Mouse (Mus musculus) intestine, embryonic 15.5 days (tissue): Measurements from ENCODE around the gene Ttc27. TPM values are rescaled to one million over a fixed set of nuclear protein-coding genes. Genes with fewer than 3 reads are reported as not detected.

ENCODE experiments used
- ATAC-seq: fragments of 200-750 bp; cut with Nextera tagmentation; 2 replicates; pipeline ENCODE4 v1.8.0; 2017; ENCODE audit warnings: moderate TSS enrichment, moderate library complexity
- H3K27ac ChIP-seq: fragments of 300-500 bp; sonication (generic); 2 replicates; pipeline ENCODE4 v1.5.1; 2015; ENCODE audit warnings: mild to moderate bottlenecking, inconsistent platforms
- H3K27me3 ChIP-seq: fragments of 300-500 bp; sonication (generic); replicated peaks from 2 replicates; pipeline ENCODE4 v1.6.1; 2015; ENCODE audit warnings: inconsistent platforms
- H3K36me3 ChIP-seq: fragments of 300-500 bp; sonication (generic); 2 replicates; pipeline ENCODE4 v1.6.1; 2015; ENCODE audit warnings: inconsistent platforms
- H3K4me1 ChIP-seq: fragments of 300-500 bp; sonication (generic); replicated peaks from 2 replicates; pipeline ENCODE4 v1.6.1; 2015; ENCODE audit warnings: inconsistent platforms
- H3K4me2 ChIP-seq: fragments of 300-500 bp; sonication (generic); replicated peaks from 2 replicates; pipeline ENCODE4 v1.6.1; 2015; ENCODE audit warnings: mild to moderate bottlenecking, inconsistent platforms
- H3K4me3 ChIP-seq: fragments of 300-500 bp; sonication (generic); replicated peaks from 2 replicates; pipeline ENCODE4 v1.5.1; 2015; ENCODE audit warnings: inconsistent platforms
- H3K9ac ChIP-seq: fragments of 300-500 bp; sonication (generic); 2 replicates; pipeline ENCODE4 v1.6.1; 2015; ENCODE audit warnings: inconsistent platforms
- H3K9me3 ChIP-seq: fragments of 300-500 bp; sonication (generic); 2 replicates; pipeline ENCODE4 v1.6.1; 2016; ENCODE audit warnings: inconsistent platforms
- WGBS: fragments of 180-500 bp; shearing (Covaris S2); methylation state at CpG from one replicate; pipeline ENCODE4 v1.1.7; 2015; 5-methylcytosine and 5-hydroxymethylcytosine counted together
- polyA plus RNA-seq: library from polyadenylated mRNA; unstranded; fragments of >200 nt; fragmentation: Nextera tagmentation; extraction: Ambion mirVana; gene quantifications from 2 replicates; pipeline ENCODE4 v1.2.1, GENCODE M21; 2015

Gene Ttc27
- polyA plus RNA-seq, 1 experiment from 2014 or later = 22.8 TPM

DNA sequence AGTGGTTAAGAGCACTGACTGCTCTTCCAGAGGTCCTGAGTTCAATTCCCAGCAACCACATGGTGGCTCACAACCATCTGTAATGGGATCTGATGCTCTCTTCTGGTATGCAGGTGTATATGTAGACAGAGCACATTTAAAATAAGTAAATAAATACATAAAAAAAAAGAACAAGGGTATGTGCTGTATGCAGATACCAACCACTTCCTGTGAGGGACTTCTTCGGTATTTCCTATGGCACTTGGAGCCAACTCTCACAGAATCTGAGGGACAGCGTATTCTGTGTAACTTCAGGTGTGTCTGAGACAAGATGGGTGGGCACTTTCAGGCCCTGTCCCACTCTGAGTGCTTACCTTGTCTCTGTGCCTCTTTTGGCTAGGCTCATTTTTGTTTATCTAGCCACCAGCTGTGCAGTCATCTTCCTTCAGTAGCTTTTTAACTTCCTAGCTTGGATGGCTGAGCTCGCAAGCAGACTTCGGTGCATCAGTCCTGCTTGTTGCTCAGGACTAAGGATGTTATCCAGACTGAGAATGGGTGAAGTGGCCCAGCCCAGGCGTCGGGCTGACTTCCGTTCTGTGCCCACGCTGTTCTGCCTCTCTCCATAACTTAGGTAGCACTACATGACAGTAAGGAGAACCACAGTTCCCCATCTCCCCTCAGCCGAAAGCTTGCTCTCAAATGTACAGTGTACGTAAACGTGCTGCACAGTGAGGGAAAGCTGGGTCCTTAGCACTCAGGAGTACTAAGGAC is 37.0 kb downstream of the Ttc27 start:
- WGBS = 88% methylated on average over 11 of the region's 11 CpGs
- Histone ChIP-seq H3K36me3 (no peaks in the 10 kb centered on the region), H3K9me3 (no peaks in the 10 kb centered on the region), H3K4me2 (no peak overlapping the region), H3K9ac (no peak overlapping the region), H3K4me1 (0 out of 2 replicates have a peak, but pooled peaks cover 3% of the 10 kb centered on the region), H3K27me3 (no peaks in the 10 kb centered on the region), H3K4me3 (no peak overlapping the region), H3K27ac (no peak overlapping the region)
- ATAC-seq = no peak

DNA sequence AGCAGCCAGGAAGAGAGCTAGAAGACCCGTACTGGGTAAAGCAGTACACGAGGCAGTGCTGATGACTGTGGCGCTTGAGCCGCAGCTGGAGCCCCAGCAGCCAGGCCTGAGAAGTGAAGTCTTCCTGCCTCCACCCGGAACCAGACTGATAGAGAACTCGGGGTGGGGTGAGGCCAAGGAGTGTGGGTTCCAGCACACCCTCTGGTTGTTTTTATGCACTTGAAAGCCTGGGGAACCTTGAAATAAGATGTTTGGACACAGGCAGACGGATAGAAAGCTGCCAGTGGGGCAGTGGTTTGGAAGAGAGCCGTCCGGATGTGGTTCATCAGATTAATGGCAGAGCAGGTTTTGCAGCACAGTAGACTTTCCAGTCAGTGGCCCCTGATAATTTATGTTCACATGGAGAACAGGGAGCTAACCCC is 51.9 kb downstream of the Ttc27 start:
- H3K27me3 ChIP-seq = no peaks in the 10 kb centered on the region
- H3K4me1 ChIP-seq = no peaks in the 10 kb centered on the region
- H3K9ac ChIP-seq = no peak overlapping the region

DNA sequence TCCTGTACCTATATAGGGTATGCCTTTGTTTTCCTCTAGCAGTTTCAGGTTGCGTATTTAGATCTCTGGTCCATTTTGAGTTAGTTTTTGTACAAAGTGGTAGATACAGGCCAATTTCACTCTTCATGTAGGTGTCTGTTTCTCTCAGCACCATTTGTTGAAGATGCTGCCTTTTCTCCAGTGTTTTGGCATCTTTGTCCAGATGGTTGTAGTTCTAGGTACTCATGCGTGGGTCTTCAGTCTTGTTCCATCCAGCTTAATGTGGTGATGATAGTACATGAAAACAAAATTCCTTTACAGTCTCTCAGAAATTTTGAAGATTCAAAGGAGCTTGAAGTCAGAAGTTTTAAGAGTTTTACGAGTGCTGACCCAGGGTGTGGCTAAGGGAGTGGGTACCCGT is 54.8 kb downstream of the Ttc27 start:
- H3K9me3 ChIP-seq = no peaks in the 10 kb centered on the region
- H3K9ac ChIP-seq = no peak overlapping the region
- H3K4me2 ChIP-seq = no peak overlapping the region
- no peak for ATAC-seq
- 89% methylated on average over 4 of the region's 4 CpGs for WGBS
- H3K27ac ChIP-seq = no peak overlapping the region
- 0 out of 2 replicates have a peak, but pooled peaks cover 3% of the 10 kb centered on the region for H3K36me3 ChIP-seq
- H3K4me1 ChIP-seq = no peaks in the 10 kb centered on the region
- H3K27me3 ChIP-seq = no peaks in the 10 kb centered on the region
- H3K4me3 ChIP-seq = no peak overlapping the region

More for the DNA sequence above, 51.9 kb downstream of the Ttc27 start:
- H3K4me3 ChIP-seq = no peak overlapping the region
- ATAC-seq = no peak
- H3K36me3 ChIP-seq = 0 out of 2 replicates have a peak, but pooled peaks cover 3% of the 10 kb centered on the region
- 62% methylated on average over 9 of the region's 9 CpGs for WGBS
- H3K4me2 ChIP-seq = no peak overlapping the region
- H3K9me3 ChIP-seq = no peaks in the 10 kb centered on the region
- H3K27ac ChIP-seq = no peak overlapping the region

DNA sequence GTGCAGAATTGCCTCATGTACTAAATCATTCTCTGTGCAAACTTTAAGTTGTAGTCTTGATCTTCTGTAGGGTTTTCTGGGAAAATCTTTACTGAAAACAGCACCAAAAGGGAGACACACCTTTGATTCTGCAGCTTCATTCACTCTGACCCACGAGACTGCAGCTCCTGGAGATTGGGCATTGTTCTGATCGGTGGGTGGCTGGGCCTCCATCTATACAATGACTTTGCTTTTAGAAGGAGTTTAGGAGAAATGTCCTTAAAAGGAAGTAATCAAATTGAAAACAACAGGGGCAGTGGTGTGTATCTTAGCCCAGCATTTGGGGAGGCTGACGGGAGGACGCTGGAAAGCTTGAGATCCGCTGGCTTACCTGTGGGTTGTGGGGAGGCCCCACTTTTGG is 56.0 kb downstream of the Ttc27 start:
- H3K27me3 ChIP-seq = no peaks in the 10 kb centered on the region
- H3K9me3 ChIP-seq = no peaks in the 10 kb centered on the region
- H3K4me1 ChIP-seq = no peaks in the 10 kb centered on the region
- 78% methylated on average over 5 of the region's 5 CpGs for WGBS
- H3K4me3 ChIP-seq = no peak overlapping the region
- no peak for ATAC-seq
- H3K27ac ChIP-seq = no peak overlapping the region
- H3K36me3 ChIP-seq = 0 out of 2 replicates have a peak, but pooled peaks cover 3% of the 10 kb centered on the region
- no peak overlapping the region for H3K4me2 ChIP-seq
- H3K9ac ChIP-seq = no peak overlapping the region

DNA sequence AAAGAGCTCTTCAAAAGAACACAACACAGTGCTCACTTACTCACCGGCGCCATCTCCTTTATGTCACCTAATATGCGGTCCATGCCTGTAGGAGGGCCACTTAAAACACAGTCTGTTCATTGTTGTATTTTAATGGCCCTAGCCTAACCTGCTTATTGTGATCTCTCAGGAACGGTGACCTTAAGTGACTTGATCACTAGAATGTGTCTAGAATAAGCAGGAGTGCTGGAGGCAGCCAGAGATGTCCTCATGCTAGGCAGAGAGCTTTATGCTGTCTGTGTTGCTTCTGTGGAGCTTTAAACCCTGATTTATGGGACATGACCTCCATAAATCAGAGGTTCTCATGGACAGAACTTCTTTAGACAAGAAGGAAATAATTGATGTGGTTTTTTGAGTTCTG is 62.6 kb downstream of the Ttc27 start:
- Histone ChIP-seq H3K4me1 (no peaks in the 10 kb centered on the region), H3K9ac (no peak overlapping the region), H3K4me2 (no peak overlapping the region), H3K36me3 (no peaks in the 10 kb centered on the region), H3K4me3 (no peak overlapping the region), H3K9me3 (no peaks in the 10 kb centered on the region), H3K27me3 (no peaks in the 10 kb centered on the region), H3K27ac (no peak overlapping the region)
- WGBS = 79% methylated on average over 4 of the region's 4 CpGs
- no peak for ATAC-seq

DNA sequence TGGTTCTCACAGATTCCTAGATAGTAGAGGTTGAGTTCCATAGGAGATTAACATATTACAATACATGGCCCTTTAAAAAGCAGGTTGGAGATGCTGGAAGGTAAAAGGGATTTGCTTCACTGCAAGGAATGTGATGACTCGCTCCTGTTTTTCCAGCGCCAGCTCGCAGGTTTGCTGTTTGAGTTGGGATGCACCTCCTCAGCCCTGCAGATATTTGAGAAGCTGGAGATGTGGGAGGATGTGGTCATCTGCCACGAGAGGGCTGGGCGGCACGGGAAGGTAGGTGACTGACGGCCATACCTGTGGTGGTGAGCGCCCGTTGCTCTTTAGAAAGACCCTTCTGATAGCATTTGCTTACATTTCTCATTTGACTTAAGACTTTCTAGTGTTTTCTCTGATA is 63.1 kb downstream of the Ttc27 start:
- H3K4me3 ChIP-seq = no peak overlapping the region
- H3K9me3 ChIP-seq = no peaks in the 10 kb centered on the region
- H3K4me2 ChIP-seq = no peak overlapping the region
- no peak overlapping the region for H3K27ac ChIP-seq
- no peaks in the 10 kb centered on the region for H3K36me3 ChIP-seq
- no peaks in the 10 kb centered on the region for H3K27me3 ChIP-seq
- ATAC-seq = no peak
- no peaks in the 10 kb centered on the region for H3K4me1 ChIP-seq
- no peak overlapping the region for H3K9ac ChIP-seq
- 73% methylated on average over 9 of the region's 9 CpGs for WGBS

DNA sequence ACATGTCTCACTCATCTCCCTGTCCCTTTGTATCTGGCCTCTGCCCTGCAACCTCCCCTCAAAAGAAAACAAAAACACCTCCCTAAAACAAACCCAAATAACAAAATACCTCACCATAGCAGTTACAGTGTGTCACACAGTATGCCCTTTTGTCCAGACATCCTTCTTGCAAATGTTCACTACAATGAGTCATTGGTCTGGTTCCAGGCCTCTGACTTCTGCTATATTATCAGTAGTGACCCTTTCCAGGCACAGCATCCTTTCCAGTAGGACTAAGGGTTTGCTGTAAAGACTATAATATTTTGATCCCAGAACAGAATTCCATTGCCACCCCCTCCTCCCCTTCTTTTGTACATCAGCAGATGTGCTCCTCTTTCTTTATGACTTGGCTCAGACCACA is 64.4 kb downstream of the Ttc27 start:
- no peaks in the 10 kb centered on the region for H3K9me3 ChIP-seq

DNA sequence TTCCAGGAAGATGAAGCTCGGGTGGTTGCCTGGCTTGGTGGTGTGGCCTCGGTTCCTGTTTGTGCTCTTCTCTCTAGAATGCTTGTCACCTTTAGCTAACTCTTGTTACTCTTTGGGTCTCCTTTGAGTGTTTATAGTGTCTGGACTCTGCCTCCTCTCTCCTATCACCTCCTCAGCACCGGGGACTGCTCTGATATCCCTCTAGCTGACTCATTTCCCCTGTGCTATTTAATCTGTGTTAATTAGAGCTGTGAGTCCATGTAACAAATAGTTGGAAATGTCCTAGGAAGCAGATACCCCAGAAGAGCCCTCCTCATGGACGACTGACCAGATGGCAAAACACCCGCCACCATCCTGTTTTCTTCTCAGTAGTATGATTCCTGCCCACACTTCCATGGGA is 68.1 kb downstream of the Ttc27 start:
- WGBS = 72% methylated on average over 5 of the region's 5 CpGs
- Histone ChIP-seq H3K4me2 (no peak overlapping the region), H3K9ac (no peak overlapping the region), H3K36me3 (no peaks in the 10 kb centered on the region), H3K4me3 (no peak overlapping the region), H3K27ac (no peak overlapping the region), H3K9me3 (no peaks in the 10 kb centered on the region), H3K4me1 (no peaks in the 10 kb centered on the region), H3K27me3 (no peaks in the 10 kb centered on the region)
- no peak for ATAC-seq

More for the DNA sequence above, 64.4 kb downstream of the Ttc27 start:
- Histone ChIP-seq H3K9ac (no peak overlapping the region), H3K4me1 (no peaks in the 10 kb centered on the region), H3K36me3 (no peaks in the 10 kb centered on the region), H3K27me3 (no peaks in the 10 kb centered on the region), H3K4me3 (no peak overlapping the region), H3K27ac (no peak overlapping the region), H3K4me2 (no peak overlapping the region)
- no peak for ATAC-seq

DNA sequence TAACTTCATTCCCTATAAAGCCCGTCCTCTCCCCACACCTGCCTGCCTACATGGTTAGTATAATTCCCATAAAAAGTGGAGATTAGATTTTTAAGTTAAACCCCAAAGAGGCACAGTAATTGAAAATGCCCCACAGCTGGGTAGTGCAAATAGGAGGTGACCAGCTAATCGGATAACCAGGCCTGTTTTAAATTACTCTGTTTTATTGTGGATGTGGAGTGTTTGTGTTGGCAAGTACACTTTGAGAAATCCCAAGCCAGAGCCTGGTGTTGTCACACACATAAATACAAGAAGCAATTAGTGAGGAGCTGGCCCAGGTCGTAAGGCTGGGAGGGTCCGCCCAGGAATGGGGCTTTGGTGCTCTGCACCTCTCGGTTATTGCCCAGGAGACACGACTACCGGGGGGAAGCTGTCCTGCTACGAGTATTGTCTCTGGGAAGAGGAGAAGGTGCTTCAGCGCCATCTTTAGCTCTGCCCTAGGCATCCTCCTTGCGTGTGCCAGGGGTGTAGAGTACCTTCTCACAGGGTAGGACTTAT is 68.7 kb downstream of the Ttc27 start:
- ATAC-seq = no peak
- Histone ChIP-seq H3K27me3 (no peaks in the 10 kb centered on the region), H3K9ac (no peak overlapping the region), H3K4me2 (no peak overlapping the region), H3K4me1 (no peaks in the 10 kb centered on the region), H3K27ac (no peak overlapping the region), H3K9me3 (no peaks in the 10 kb centered on the region), H3K36me3 (no peaks in the 10 kb centered on the region), H3K4me3 (no peak overlapping the region)
- WGBS = 73% methylated on average over 10 of the region's 10 CpGs

DNA sequence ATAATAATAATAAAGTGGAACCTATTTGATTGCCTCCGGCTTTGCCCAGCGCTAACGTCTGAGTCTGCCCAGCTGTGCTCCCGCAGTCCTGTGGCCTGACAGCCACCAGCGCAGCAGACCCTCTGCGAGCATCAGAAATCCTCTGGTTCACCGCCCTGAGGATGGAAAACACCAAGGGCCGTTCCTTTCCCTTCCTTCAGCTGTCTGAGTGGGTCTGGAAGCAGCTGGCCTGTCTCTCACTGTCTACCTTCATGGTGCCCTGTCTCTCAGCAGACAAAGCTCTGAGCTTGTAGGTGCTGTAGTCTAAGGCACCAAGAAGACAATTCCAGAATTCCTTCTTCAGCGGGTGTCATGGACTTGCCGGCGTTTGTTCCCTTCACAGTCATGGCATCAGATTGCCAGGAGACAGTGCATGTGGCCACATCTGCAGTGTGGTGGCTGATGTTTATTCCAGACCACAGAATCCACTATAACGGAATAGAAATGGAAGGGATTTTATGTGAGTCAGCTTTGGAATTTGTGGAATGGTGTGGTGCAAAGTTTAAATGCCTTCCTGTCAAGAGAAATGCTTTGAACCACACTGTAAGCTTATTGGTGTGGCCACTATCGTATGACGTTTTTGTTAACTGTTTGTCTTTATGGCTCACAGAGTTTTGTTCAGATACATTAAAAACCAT is 78.6 kb downstream of the Ttc27 start:
- Histone ChIP-seq H3K9ac (no peak overlapping the region), H3K36me3 (no peaks in the 10 kb centered on the region), H3K27ac (no peak overlapping the region), H3K4me3 (no peak overlapping the region), H3K9me3 (no peaks in the 10 kb centered on the region), H3K4me1 (no peaks in the 10 kb centered on the region), H3K4me2 (no peak overlapping the region), H3K27me3 (no peaks in the 10 kb centered on the region)
- WGBS = 74% methylated on average over 14 of the region's 14 CpGs
- no peak for ATAC-seq

DNA sequence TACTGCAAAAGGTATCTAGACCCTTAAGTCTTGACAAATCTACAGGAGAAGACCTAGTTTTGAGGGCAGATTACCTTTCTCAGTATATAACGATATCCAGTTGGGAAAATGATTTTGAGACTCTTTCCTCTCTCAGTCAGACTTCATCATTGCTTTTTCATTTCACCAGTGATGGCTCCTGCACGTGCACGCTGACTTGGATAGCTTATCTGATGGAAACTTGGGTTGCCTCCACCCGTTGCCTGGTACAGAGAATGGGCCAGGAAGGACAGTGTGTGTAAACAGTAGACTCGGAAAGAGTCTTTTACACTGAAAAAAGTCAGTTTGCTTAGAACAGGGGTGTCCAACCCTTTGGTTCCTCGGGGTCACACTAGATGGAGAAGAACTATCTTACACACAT is 82.3 kb downstream of the Ttc27 start:
- Histone ChIP-seq H3K27ac (no peak overlapping the region), H3K4me1 (0 out of 2 replicates have a peak, but pooled peaks cover 3% of the 10 kb centered on the region), H3K9ac (no peak overlapping the region), H3K36me3 (no peaks in the 10 kb centered on the region), H3K9me3 (no peaks in the 10 kb centered on the region), H3K4me3 (no peak overlapping the region), H3K4me2 (no peak overlapping the region), H3K27me3 (no peaks in the 10 kb centered on the region)
- ATAC-seq = no peak
- 79% methylated on average over 6 of the region's 6 CpGs for WGBS

DNA sequence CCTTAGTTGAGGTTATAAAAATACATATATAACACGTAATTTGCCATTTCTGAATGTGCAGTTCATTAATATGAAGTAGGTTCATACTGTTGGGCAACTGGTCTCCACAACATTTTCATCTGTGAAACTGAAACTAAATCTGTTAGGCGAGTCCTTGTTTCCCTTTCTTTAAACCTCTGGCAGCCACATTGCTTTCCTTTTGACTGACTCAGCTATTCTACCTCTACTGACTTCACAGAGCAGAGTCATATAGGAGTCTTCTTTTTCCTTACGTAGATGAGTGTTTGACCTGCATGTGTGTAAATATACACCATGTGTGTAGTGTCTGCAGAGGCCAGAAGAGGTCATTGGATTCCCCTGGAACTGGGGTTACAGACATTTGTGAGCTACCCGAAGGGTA is 85.2 kb downstream of the Ttc27 start:
- WGBS = 87% methylated on average over 4 of the region's 4 CpGs
- Histone ChIP-seq H3K9me3 (no peaks in the 10 kb centered on the region), H3K4me2 (no peak overlapping the region), H3K4me1 (0 out of 2 replicates have a peak, but pooled peaks cover 3% of the 10 kb centered on the region), H3K27me3 (no peaks in the 10 kb centered on the region), H3K27ac (no peak overlapping the region), H3K4me3 (no peak overlapping the region), H3K9ac (no peak overlapping the region), H3K36me3 (no peaks in the 10 kb centered on the region)
- ATAC-seq = no peak
